Mouse (Mus musculus) ES-E14 (cell line): ENCODE measurements at regions not wholly inside any gene's neighbourhood (a gene's known extent, or its start where the extent isn't known, plus 50 kb on each side); places are given as distances from the start of the nearest gene placed in this dataset.

Source experiments
- CHD2 ChIP-seq: IDR thresholded peaks from 2 replicates; pipeline ENCODE4 v1.6.1; 2014; ENCODE audit warnings: mild to moderate bottlenecking, low read depth, low read length, inconsistent platforms
- MAFK ChIP-seq: IDR thresholded peaks from 2 replicates; pipeline ENCODE4 v1.6.1; 2014; ENCODE audit warnings: mild to moderate bottlenecking, low read depth, low read length, inconsistent platforms; ENCODE audit not compliant: insufficient read depth
- ZNF384 ChIP-seq: IDR thresholded peaks from 2 replicates; pipeline ENCODE4 v1.6.1; 2012; ENCODE audit warnings: low read depth, low read length, inconsistent platforms

DNA sequence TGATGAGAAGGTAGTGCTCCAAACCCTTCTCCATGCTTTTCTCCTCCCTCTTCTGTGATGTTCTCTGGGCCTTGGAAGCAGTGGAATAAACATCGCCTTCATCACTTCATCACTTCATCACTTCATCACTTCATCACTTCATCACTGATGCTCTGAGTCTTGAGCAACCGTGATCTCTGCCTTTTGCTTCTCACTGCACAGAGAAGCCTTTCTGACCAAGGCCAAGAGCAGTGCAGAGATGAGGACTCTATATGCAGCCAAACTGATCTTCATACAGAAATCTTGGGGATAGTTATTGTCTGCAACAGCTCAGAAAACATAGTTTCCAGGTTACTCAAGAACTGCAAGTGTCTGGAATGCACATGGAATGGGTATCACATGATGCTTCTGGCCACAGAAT is 303.0 kb downstream of the Insig2 start:
- TF ChIP-seq MAFK: no peak
- no peak for TF ChIP-seq ZNF384
- TF ChIP-seq CHD2: no peak
